ENCODE assay signal across 8 mouse cellular contexts in genomic region chr8:61386645-61387044, GRCm38 (mm10).
DNase-seq lines count a peak whose midpoint lies in the region; ATAC-seq and TF ChIP-seq lines count a peak whose summit lies in the region.

No protein-coding gene starts in this region.

- no peak for DNase-seq in kidney, postnatal 0 days (ENCODE audit: low spot score)
- no peak for DNase-seq in kidney, postnatal 25 days
- peak; percentile 76 to 77 for DNase-seq in cerebellum, postnatal 14 days
- no peak for DNase-seq in spleen, postnatal 14 days (ENCODE audit: low spot score in 2 of 2)
- no peak for DNase-seq in thymus, postnatal 0 days (ENCODE audit: low spot score)

- WGBS in kidney, postnatal 0 days: 47% methylated on average over 7 of the region's 7 CpGs
- 29% methylated on average over 7 of the region's 7 CpGs for WGBS in heart, embryonic 15.5 days
- 19% methylated on average over 7 of the region's 7 CpGs for WGBS in limb, embryonic 13.5 days
- WGBS in neural tube, embryonic 14.5 days: 10% methylated on average over 7 of the region's 7 CpGs

- ATAC-seq in kidney, postnatal 0 days (replicated peaks; ENCODE audit: low FRiP score, low read depth): no peak
- ATAC-seq in heart, embryonic 15.5 days (replicated peaks; ENCODE audit: insufficient number of reproducible peaks, insufficient read depth, low FRiP score, low read depth): peak; percentile 66; the same call in 1 of the 2 replicates
- ATAC-seq in limb, embryonic 13.5 days (ENCODE audit: low FRiP score, low read depth): peak; percentile 45; the same call in 1 of the 2 replicates
- ATAC-seq in neural tube, embryonic 14.5 days (ENCODE audit: low read depth): peak; percentile 77

- H3K27ac ChIP-seq in kidney, postnatal 0 days: peak overlapping the region; percentile 27; the same call in 1 of the 2 replicates
- peak overlapping the region; percentile 58 for H3K27ac ChIP-seq in heart, embryonic 15.5 days
- H3K27ac ChIP-seq in limb, embryonic 13.5 days: peak overlapping the region; percentile 83
- peak overlapping the region; percentile 60; the same call in 1 of the 2 replicates for H3K27ac ChIP-seq in neural tube, embryonic 14.5 days (ENCODE audit: low read depth, low read length)

- no peak overlapping the region for H3K4me2 ChIP-seq in kidney, postnatal 0 days (ENCODE audit: low read length)
- H3K4me2 ChIP-seq in heart, embryonic 15.5 days: 0 out of 2 replicates have a peak overlapping the region, but pooled peaks have one; percentile 18
- H3K4me2 ChIP-seq in limb, embryonic 13.5 days (replicated peaks): 0 out of 2 replicates have a peak overlapping the region, but pooled peaks have one; percentile 11
- H3K4me2 ChIP-seq in neural tube, embryonic 14.5 days (ENCODE audit: low read depth, low read length): no peak overlapping the region

- TF ChIP-seq CTCF in kidney, postnatal 0 days (IDR thresholded peaks at IDR 0.05; ENCODE audit: low read depth): peak; percentile 9; the same call in 1 of the 2 replicates

- no peak overlapping the region for H3K9ac ChIP-seq in kidney, postnatal 0 days (ENCODE audit: low read depth, low read length)
- H3K9ac ChIP-seq in heart, embryonic 15.5 days: no peak overlapping the region
- H3K9ac ChIP-seq in limb, embryonic 13.5 days: no peak overlapping the region
- no peak overlapping the region for H3K9ac ChIP-seq in neural tube, embryonic 14.5 days (replicated peaks; ENCODE audit: low read depth, low read length)

- H3K4me1 ChIP-seq in kidney, postnatal 0 days (replicated peaks; ENCODE audit: insufficient read depth, low read length): peaks cover 4% of the 10 kb centered on the region; the same call in 1 of the 2 replicates
- peaks cover 22% of the 10 kb centered on the region for H3K4me1 ChIP-seq in heart, embryonic 15.5 days (replicated peaks)
- peaks cover 34% of the 10 kb centered on the region for H3K4me1 ChIP-seq in limb, embryonic 13.5 days
- H3K4me1 ChIP-seq in neural tube, embryonic 14.5 days (ENCODE audit: control insufficient read depth, insufficient read depth, low read length): peaks cover 14% of the 10 kb centered on the region

- no peaks in the 10 kb centered on the region for H3K9me3 ChIP-seq in kidney, postnatal 0 days (replicated peaks; ENCODE audit: low read length)
- H3K9me3 ChIP-seq in heart, embryonic 15.5 days (replicated peaks): no peaks in the 10 kb centered on the region
- no peaks in the 10 kb centered on the region for H3K9me3 ChIP-seq in limb, embryonic 13.5 days
- no peaks in the 10 kb centered on the region for H3K9me3 ChIP-seq in neural tube, embryonic 14.5 days (ENCODE audit: control insufficient read depth, low read length)

- no peak overlapping the region for H3K4me3 ChIP-seq in kidney, postnatal 0 days (replicated peaks; ENCODE audit: low read depth, low read length)
- no peak overlapping the region for H3K4me3 ChIP-seq in heart, embryonic 15.5 days
- no peak overlapping the region for H3K4me3 ChIP-seq in limb, embryonic 13.5 days
- H3K4me3 ChIP-seq in neural tube, embryonic 14.5 days (ENCODE audit: low read depth, low read length): no peak overlapping the region

- H3K36me3 ChIP-seq in kidney, postnatal 0 days (ENCODE audit: insufficient read depth, low read length): peaks cover 17% of the 10 kb centered on the region
- H3K36me3 ChIP-seq in heart, embryonic 15.5 days: peaks cover 8% of the 10 kb centered on the region; the same call in 1 of the 2 replicates
- H3K36me3 ChIP-seq in limb, embryonic 13.5 days: peaks cover 32% of the 10 kb centered on the region
- no peaks in the 10 kb centered on the region; the same call in 1 of the 2 replicates for H3K36me3 ChIP-seq in neural tube, embryonic 14.5 days (ENCODE audit: control insufficient read depth, insufficient read depth, low read length)

- no peaks in the 10 kb centered on the region for H3K27me3 ChIP-seq in kidney, postnatal 0 days (ENCODE audit: insufficient read depth, low read length)
- H3K27me3 ChIP-seq in heart, embryonic 15.5 days: no peaks in the 10 kb centered on the region
- H3K27me3 ChIP-seq in limb, embryonic 13.5 days: no peaks in the 10 kb centered on the region
- no peaks in the 10 kb centered on the region for H3K27me3 ChIP-seq in neural tube, embryonic 14.5 days (ENCODE audit: control insufficient read depth, insufficient read depth, low read length)

Comparison
In these comparisons a context has a peak if more than half of its experiments do, and no peak if none do; other contexts are left out.
1. DNase-seq: peak in cerebellum, postnatal 14 days (2 of 2); none in kidney, postnatal 0 days (single experiment), kidney, postnatal 25 days (0 of 2), spleen, postnatal 14 days (0 of 2) and thymus, postnatal 0 days (single experiment).
2. H3K27ac ChIP-seq: peak in every context shown above with its lines; median percentile 83 in limb, embryonic 13.5 days; 60 in neural tube, embryonic 14.5 days; 58 in heart, embryonic 15.5 days; 27 in kidney, postnatal 0 days.
3. H3K4me2 ChIP-seq: peak in heart, embryonic 15.5 days (single experiment) and limb, embryonic 13.5 days (single experiment); none in kidney, postnatal 0 days (single experiment) and neural tube, embryonic 14.5 days (single experiment).